Mouse (Mus musculus) ZHBTc4 (cell line): ENCODE data around the gene Myoz1.
A peak's percentile ranks its signal among the peaks of the same experiment; 100 is the strongest.

Experiments
- DNase-seq: peaks from one replicate; pipeline ENCODE4 v3.0.0-alpha.2; 2011; ENCODE audit warnings: low read depth, low spot score

Myoz1 gene

GRCm38 (mm10) chr14:20672990-20673389 lies 16.6 kb upstream of the Myoz1 start:
- peak; percentile 90 for DNase-seq

- DNase-seq = no peak
Measured at GRCm38 (mm10) chr14:20668154-20668810, 11.9 kb upstream of the Myoz1 start, which contains the start of gene Synpo2l. Gene Synpo2l, minus strand, starts transcription at chr14:20668354.

- DNase-seq = no peak
Measured at GRCm38 (mm10) chr14:20667469-20667868, 11.1 kb upstream of the Myoz1 start.

- DNase-seq = no peak
Measured at GRCm38 (mm10) chr14:20664436-20664835, 8.1 kb upstream of the Myoz1 start.

GRCm38 (mm10) chr14:20663601-20664000 lies 7.3 kb upstream of the Myoz1 start:
- DNase-seq = peak; percentile 79

GRCm38 (mm10) chr14:20662740-20663139 lies 6.4 kb upstream of the Myoz1 start:
- DNase-seq = no peak

GRCm38 (mm10) chr14:20661661-20662331 lies 5.5 kb upstream of the Myoz1 start:
- DNase-seq = no peak

GRCm38 (mm10) chr14:20660827-20661660 lies 4.7 kb upstream of the Myoz1 start:
- DNase-seq = peak; percentile 99

GRCm38 (mm10) chr14:20659687-20660086 lies 3.3 kb upstream of the Myoz1 start:
- DNase-seq = no peak

GRCm38 (mm10) chr14:20658902-20659301 lies 2.6 kb upstream of the Myoz1 start:
- DNase-seq = no peak

- DNase-seq = peak; percentile 75
Measured at GRCm38 (mm10) chr14:20658326-20658725, 2.0 kb upstream of the Myoz1 start.

GRCm38 (mm10) chr14:20655731-20656130 lies 609 bp downstream of the Myoz1 start:
- no peak for DNase-seq

- no peak for DNase-seq
Measured at GRCm38 (mm10) chr14:20654690-20655421, 1.5 kb downstream of the Myoz1 start.

- DNase-seq = no peak
Measured at GRCm38 (mm10) chr14:20651722-20652256, 4.6 kb downstream of the Myoz1 start.

- DNase-seq = no peak
Measured at GRCm38 (mm10) chr14:20651000-20651399, 5.3 kb downstream of the Myoz1 start.

GRCm38 (mm10) chr14:20646381-20646780 lies 10.0 kb downstream of the Myoz1 start:
- no peak for DNase-seq

- DNase-seq = no peak
Measured at GRCm38 (mm10) chr14:20645547-20645946, 10.8 kb downstream of the Myoz1 start.

- DNase-seq = no peak
Measured at GRCm38 (mm10) chr14:20641438-20641875, 14.9 kb downstream of the Myoz1 start.

- DNase-seq = peak; percentile 99
Measured at GRCm38 (mm10) chr14:20640644-20641437, 15.5 kb downstream of the Myoz1 start, which contains the start of gene Usp54. Gene Usp54, minus strand, starts transcription at chr14:20641063.

- DNase-seq = peak; percentile 82
Measured at GRCm38 (mm10) chr14:20639918-20640619, 16.3 kb downstream of the Myoz1 start.
